Comparison of ENCODE assay signal across 16 mouse cellular contexts in the genomic region with DNA sequence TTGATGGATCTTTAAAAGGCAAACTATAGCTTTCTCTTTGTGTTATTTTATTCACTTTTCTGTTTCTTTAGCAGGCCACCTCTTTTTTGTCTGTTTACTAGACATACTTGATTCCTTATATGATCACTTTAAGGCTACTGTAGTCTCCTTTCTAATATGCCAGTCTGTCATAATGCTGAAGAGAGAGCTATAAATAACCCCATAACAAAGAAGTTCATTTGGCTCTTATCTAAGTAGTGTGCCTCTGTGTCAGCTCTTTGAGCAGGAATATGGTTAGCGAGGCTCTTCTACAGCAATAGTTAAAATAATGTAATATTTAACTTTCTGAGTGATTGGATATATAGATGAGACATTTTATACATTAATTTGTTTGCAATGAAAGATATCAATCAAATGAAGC.
"Had no signal": no experiment of that assay in that cellular context is flagged by ENCODE, and none has a peak within 500 bp of the region (broad histone marks: within the 10 kb centered on the region; RNA-seq: fewer than 3 reads in every experiment).

No protein-coding gene starts in this region.

- H3K27me3 ChIP-seq: neural tube, embryonic 13.5 days; neural tube, embryonic 15.5 days; stomach, embryonic 15.5 days had no signal

- H3K4me1 ChIP-seq: stomach, embryonic 15.5 days had no signal

- H3K36me3 ChIP-seq: neural tube, embryonic 13.5 days; neural tube, embryonic 15.5 days; stomach, embryonic 15.5 days had no signal

- H3K9ac ChIP-seq: neural tube, embryonic 13.5 days; neural tube, embryonic 15.5 days; stomach, embryonic 15.5 days had no signal

- DNase-seq: retina, postnatal 1 day; right cerebral cortex, adult 18-20 months; right cerebral cortex, postnatal 14 days; right cerebral cortex, postnatal 25 days; right cerebral cortex, postnatal 4 days; spleen, adult 18-20 months; thymus, adult 18-20 months; thymus, adult 2 months; thymus, postnatal 14 days; thymus, postnatal 25 days; thymus, postnatal 36 days; thymus, postnatal 4 days had no signal

- H3K4me2 ChIP-seq: neural tube, embryonic 13.5 days; neural tube, embryonic 15.5 days; stomach, embryonic 15.5 days had no signal

- H3K27ac ChIP-seq: neural tube, embryonic 13.5 days; neural tube, embryonic 15.5 days; stomach, embryonic 15.5 days; stomach, postnatal 0 days had no signal

- H3K4me3 ChIP-seq: neural tube, embryonic 13.5 days; neural tube, embryonic 15.5 days; stomach, embryonic 15.5 days had no signal

- H3K9me3 ChIP-seq: neural tube, embryonic 13.5 days; neural tube, embryonic 15.5 days; stomach, embryonic 15.5 days had no signal
